Mouse (Mus musculus) limb, embryonic 14.5 days (tissue): ENCODE measurements around the gene Boll. TPM values are rescaled to one million over a fixed set of nuclear protein-coding genes. Genes with fewer than 3 reads are reported as not detected.
A peak's percentile ranks its signal among the peaks of the same experiment; 100 is the strongest.
"Not testable (repeated sequence)": the region's sequence is repeated elsewhere in the genome, so short reads cannot be mapped to it uniquely, and the experiment has no call there.

Experiments
- ATAC-seq: fragments of 200-750 bp; cut with Nextera tagmentation; 2 replicates; pipeline ENCODE4 v1.8.0; 2017; ENCODE audit warnings: low read depth, moderate number of reproducible peaks, moderate TSS enrichment; ENCODE audit not compliant: low FRiP score
- DNase-seq: peaks from one replicate; pipeline ENCODE4 v3.0.0-alpha.2; 2015; ENCODE audit warnings: low spot score
- H3K27ac ChIP-seq: fragments of 300-500 bp; sonication (generic); replicated peaks from 2 replicates; pipeline ENCODE4 v1.5.1; 2014; ENCODE audit warnings: low read depth, mild to moderate bottlenecking, low read length, moderate library complexity, mixed read lengths
- H3K27me3 ChIP-seq: fragments of 300-500 bp; sonication (generic); 2 replicates; pipeline ENCODE4 v1.6.1; 2014; ENCODE audit warnings: low read length, mixed read lengths; ENCODE audit not compliant: control insufficient read depth, insufficient read depth
- H3K36me3 ChIP-seq: fragments of 300-500 bp; sonication (generic); 2 replicates; pipeline ENCODE4 v1.6.1; 2014; ENCODE audit warnings: mild to moderate bottlenecking, low read length, moderate library complexity, mixed read lengths; ENCODE audit not compliant: control insufficient read depth, insufficient read depth
- H3K4me1 ChIP-seq: fragments of 300-500 bp; sonication (generic); 2 replicates; pipeline ENCODE4 v1.6.1; 2014; ENCODE audit warnings: antibody characterized with exemption, low read length, mixed read lengths; ENCODE audit not compliant: control insufficient read depth, insufficient read depth
- H3K4me2 ChIP-seq: fragments of 300-500 bp; sonication (generic); replicated peaks from 2 replicates; pipeline ENCODE4 v1.6.1; 2014; ENCODE audit warnings: low read depth, mild to moderate bottlenecking, low read length, moderate library complexity; ENCODE audit not compliant: severe bottlenecking
- H3K4me3 ChIP-seq: fragments of 300-500 bp; sonication (generic); replicated peaks from 2 replicates; pipeline ENCODE4 v1.5.1; 2014; ENCODE audit warnings: low read length
- H3K9ac ChIP-seq: fragments of 300-500 bp; sonication (generic); 2 replicates; pipeline ENCODE4 v1.6.1; 2014; ENCODE audit warnings: mild to moderate bottlenecking, low read depth, low read length, moderate library complexity; ENCODE audit not compliant: severe bottlenecking
- H3K9me3 ChIP-seq: fragments of 300-500 bp; sonication (generic); 2 replicates; pipeline ENCODE4 v1.6.1; 2016; ENCODE audit warnings: low read length; ENCODE audit not compliant: control insufficient read depth
- POLR2A ChIP-seq: fragments of 200-500 bp; IDR thresholded peaks from 2 replicates; pipeline ENCODE4 v1.8.0; 2012; ENCODE audit warnings: inconsistent platforms, mild to moderate bottlenecking, moderate library complexity, borderline replicate concordance; ENCODE audit not compliant: insufficient read depth, insufficient read length; ENCODE audit errors: extremely low read depth
- WGBS: fragments of 180-500 bp; shearing (Covaris S2); extraction: QIAGEN DNeasy Blood & Tissue Kit; methylation state at CpG from one replicate; pipeline ENCODE4 v1.1.7; 2014; 5-methylcytosine and 5-hydroxymethylcytosine counted together
- polyA plus RNA-seq, 2 experiments: library from polyadenylated mRNA; depleted of rRNA in 1 of 2; stranded (reverse) in 1 of 2; unstranded in 1 of 2; fragments of >200 nt; fragmentation: Nextera tagmentation in 1 of 2; extraction: Ambion mirVana in 1 of 2; gene quantifications; 2 replicates each; pipeline versions ENCODE4 v1.2.1 to v1.2.3; 2012 to 2014

Gene Boll
- polyA plus RNA-seq, 2 experiments = 0.24 to 0.99 TPM

GRCm38 (mm10) chr1:55380527-55380926 is 17.3 kb upstream of the Boll start:
- Histone ChIP-seq H3K4me3 (no peak overlapping the region), H3K9ac (no peak overlapping the region), H3K27me3 (no peaks in the 10 kb centered on the region), H3K9me3 (no peaks in the 10 kb centered on the region), H3K4me1 (no peaks in the 10 kb centered on the region), H3K4me2 (no peak overlapping the region), H3K27ac (no peak overlapping the region), H3K36me3 (no peaks in the 10 kb centered on the region)
- no peak for TF ChIP-seq POLR2A
- ATAC-seq = no peak
- DNase-seq = no peak
- 87% methylated on average over 2 of the region's 2 CpGs for WGBS

GRCm38 (mm10) chr1:55372626-55373025 is 9.4 kb upstream of the Boll start:
- no peak for DNase-seq
- H3K4me3 ChIP-seq = no peak overlapping the region
- no peak overlapping the region for H3K4me2 ChIP-seq
- WGBS = 86% methylated on average over 3 of the region's 3 CpGs
- H3K9ac ChIP-seq = no peak overlapping the region
- no peak overlapping the region for H3K27ac ChIP-seq
- no peak for TF ChIP-seq POLR2A
- no peak for ATAC-seq
- H3K9me3 ChIP-seq = no peaks in the 10 kb centered on the region
- H3K4me1 ChIP-seq = no peaks in the 10 kb centered on the region
- H3K27me3 ChIP-seq = no peaks in the 10 kb centered on the region
- H3K36me3 ChIP-seq = no peaks in the 10 kb centered on the region

GRCm38 (mm10) chr1:55363586-55363985 is 317 bp upstream of the Boll start:
- peak overlapping the region; percentile 38 for H3K9ac ChIP-seq
- no peak overlapping the region for H3K27ac ChIP-seq
- TF ChIP-seq POLR2A = no peak
- peak overlapping the region; percentile 45 for H3K4me3 ChIP-seq
- 2% methylated on average over 25 of the region's 27 CpGs for WGBS
- peaks cover 20% of the 10 kb centered on the region for H3K27me3 ChIP-seq
- 0 out of 2 replicates have a peak, but pooled peaks cover 5% of the 10 kb centered on the region for H3K4me1 ChIP-seq
- no peaks in the 10 kb centered on the region for H3K36me3 ChIP-seq
- H3K4me2 ChIP-seq = peak overlapping the region; percentile 53
- H3K9me3 ChIP-seq = peaks cover 9% of the 10 kb centered on the region
- DNase-seq (peak; percentile 48), ATAC-seq (peak; percentile 86)

GRCm38 (mm10) chr1:55362634-55363033 is 635 bp downstream of the Boll start:
- peak overlapping the region; percentile 53 for H3K4me2 ChIP-seq
- DNase-seq (no peak), ATAC-seq (no peak)

GRCm38 (mm10) chr1:55351914-55352313 is 11.4 kb downstream of the Boll start:
- not testable (repeated sequence) for H3K4me3 ChIP-seq, H3K27me3 ChIP-seq, H3K9ac ChIP-seq, H3K4me1 ChIP-seq, ATAC-seq, H3K9me3 ChIP-seq, H3K4me2 ChIP-seq, DNase-seq, H3K36me3 ChIP-seq, H3K27ac ChIP-seq
- WGBS = 78% methylated on average over 2 of the region's 2 CpGs

More at GRCm38 (mm10) chr1:55362634-55363033, 635 bp downstream of the Boll start:
- Histone ChIP-seq H3K9ac (no peak overlapping the region), H3K27ac (no peak overlapping the region), H3K4me1 (0 out of 2 replicates have a peak, but pooled peaks cover 5% of the 10 kb centered on the region), H3K9me3 (peaks cover 9% of the 10 kb centered on the region), H3K36me3 (no peaks in the 10 kb centered on the region), H3K4me3 (peak overlapping the region; percentile 45), H3K27me3 (peaks cover 20% of the 10 kb centered on the region)
- WGBS = 47% methylated on average over 37 of the region's 49 CpGs
- TF ChIP-seq POLR2A = no peak

- H3K4me1 ChIP-seq, H3K27ac ChIP-seq, H3K9me3 ChIP-seq, H3K9ac ChIP-seq, H3K4me2 ChIP-seq, ATAC-seq, H3K27me3 ChIP-seq, H3K36me3 ChIP-seq, DNase-seq, H3K4me3 ChIP-seq: not testable (repeated sequence)
- WGBS = 83% methylated on average over 5 of the region's 5 CpGs
Observed at GRCm38 (mm10) chr1:55325496-55325895, 37.8 kb downstream of the Boll start.
